Mouse (Mus musculus) hindbrain, embryonic 14.5 days (tissue): ENCODE data around the gene Vmn1r35. TPM values are rescaled to one million over a fixed set of nuclear protein-coding genes. Genes with fewer than 3 reads are reported as not detected.
"Not testable (repeated sequence)": the region's sequence is repeated elsewhere in the genome, so short reads cannot be mapped to it uniquely, and the experiment has no call there.

Experiments used
- ATAC-seq: fragments of 200-750 bp; cut with Nextera tagmentation; 2 replicates; pipeline ENCODE4 v1.8.0; 2017; ENCODE audit warnings: moderate number of reproducible peaks, mild to moderate bottlenecking, moderate TSS enrichment, moderate library complexity; ENCODE audit not compliant: low FRiP score
- DNase-seq: peaks from one replicate; pipeline ENCODE4 v3.0.0-alpha.2; 2015; ENCODE audit warnings: low spot score
- H3K27ac ChIP-seq: fragments of 300-500 bp; sonication (generic); 2 replicates; pipeline ENCODE4 v1.5.1; 2014; ENCODE audit warnings: mild to moderate bottlenecking, moderate library complexity
- H3K27me3 ChIP-seq: fragments of 300-500 bp; sonication (generic); 2 replicates; pipeline ENCODE4 v1.6.1; 2014; ENCODE audit warnings: mild to moderate bottlenecking, low read length, mixed read lengths; ENCODE audit not compliant: control insufficient read depth, insufficient read depth
- H3K36me3 ChIP-seq: fragments of 300-500 bp; sonication (generic); replicated peaks from 2 replicates; pipeline ENCODE4 v1.6.1; 2014; ENCODE audit not compliant: control insufficient read depth, insufficient read depth
- H3K4me1 ChIP-seq: fragments of 300-500 bp; sonication (generic); replicated peaks from 2 replicates; pipeline ENCODE4 v1.6.1; 2014; ENCODE audit warnings: antibody characterized with exemption, low read length, mixed read lengths; ENCODE audit not compliant: control insufficient read depth, insufficient read depth
- H3K4me2 ChIP-seq: fragments of 300-500 bp; sonication (generic); replicated peaks from 2 replicates; pipeline ENCODE4 v1.6.1; 2014; ENCODE audit warnings: mild to moderate bottlenecking, moderate library complexity
- H3K4me3 ChIP-seq: fragments of 300-500 bp; sonication (generic); replicated peaks from 2 replicates; pipeline ENCODE4 v1.5.1; 2014; ENCODE audit warnings: mild to moderate bottlenecking, low read length
- H3K9ac ChIP-seq: fragments of 300-500 bp; sonication (generic); 2 replicates; pipeline ENCODE4 v1.6.1; 2014
- H3K9me3 ChIP-seq: fragments of 300-500 bp; sonication (generic); 2 replicates; pipeline ENCODE4 v1.6.1; 2016; ENCODE audit warnings: low read length; ENCODE audit not compliant: control insufficient read depth
- WGBS: fragments of 180-500 bp; shearing (Covaris S2); extraction: QIAGEN DNeasy Blood & Tissue Kit; methylation state at CpG from one replicate; pipeline ENCODE4 v1.1.7; 2014; 5-methylcytosine and 5-hydroxymethylcytosine counted together
- polyA plus RNA-seq: library from polyadenylated mRNA; unstranded; fragments of >200 nt; fragmentation: Nextera tagmentation; extraction: Ambion mirVana; gene quantifications from 2 replicates; pipeline ENCODE4 v1.2.1, GENCODE M21; 2014

Vmn1r35 gene
- polyA plus RNA-seq: not detected in 2 replicates

- DNase-seq (no peak), ATAC-seq (no peak)
- no peaks in the 10 kb centered on the region for H3K27me3 ChIP-seq
- H3K36me3 ChIP-seq: no peaks in the 10 kb centered on the region
- no peak within 1 kb of the TSS for H3K4me2 ChIP-seq
- H3K9ac ChIP-seq: no peak within 1 kb of the TSS
- H3K4me1 ChIP-seq: no peaks in the 10 kb centered on the region
- WGBS: 89% methylated on average over 3 of the region's 3 CpGs
- H3K27ac ChIP-seq: no peak within 1 kb of the TSS
- H3K9me3 ChIP-seq: no peaks in the 10 kb centered on the region
- H3K4me3 ChIP-seq: no peak within 1 kb of the TSS
These were observed at the start of gene Vmn1r35 for GRCm38 (mm10) chr6:66685806-66686205. Gene Vmn1r35 (minus strand): TSS chr6:66685906.

DNA sequence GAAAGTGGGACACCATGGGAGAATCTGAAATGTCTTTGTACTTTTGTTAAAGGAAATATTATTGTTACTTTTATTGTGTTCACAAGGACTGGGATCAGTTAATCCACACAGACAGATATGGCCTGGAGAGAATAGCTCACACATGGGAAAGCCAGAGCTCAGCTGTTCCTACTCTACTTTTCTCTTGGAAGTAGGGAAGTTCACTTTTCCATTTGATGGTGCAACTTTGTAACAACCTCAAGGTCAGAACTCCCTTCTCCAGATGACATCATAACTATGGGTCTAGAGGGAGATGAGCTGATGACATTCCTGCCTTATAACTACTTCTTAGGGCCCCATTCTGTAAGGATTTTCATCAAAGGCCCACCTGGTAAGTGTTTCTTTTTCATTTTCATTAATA, 43.4 kb upstream of the Vmn1r35 start, which contains the start of gene Vmn1r37:
Gene Vmn1r37, plus strand, starts transcription at position 301 of the 400 bp plus-strand sequence.
- H3K4me3 ChIP-seq, ATAC-seq, H3K36me3 ChIP-seq, H3K4me1 ChIP-seq, H3K27me3 ChIP-seq, H3K9me3 ChIP-seq, H3K9ac ChIP-seq, DNase-seq, H3K27ac ChIP-seq, H3K4me2 ChIP-seq: not testable (repeated sequence)

DNA sequence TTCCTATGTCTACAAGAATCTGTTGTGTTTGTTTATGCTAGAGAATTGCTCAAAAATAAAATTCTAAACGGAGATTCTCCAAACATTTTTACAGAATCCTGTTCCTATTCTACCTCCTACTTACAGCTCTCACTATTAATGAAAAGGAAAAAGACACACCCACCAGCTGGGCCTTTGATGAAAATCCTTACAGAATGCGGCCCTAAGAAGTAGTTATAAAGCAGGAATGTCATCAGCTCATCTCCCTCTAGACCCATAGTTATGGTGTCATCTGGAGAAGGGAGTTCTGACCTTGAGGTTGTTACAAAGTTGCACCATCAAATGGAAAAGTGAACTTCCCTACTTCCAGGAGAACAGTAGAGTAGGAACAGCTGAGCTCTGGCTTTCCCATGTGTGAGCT, 33.4 kb upstream of the Vmn1r35 start, which contains the start of gene Vmn1r36:
Gene Vmn1r36, minus strand, starts transcription at position 101 of the 400 bp plus-strand sequence.
- H3K27ac ChIP-seq, H3K36me3 ChIP-seq, H3K9ac ChIP-seq, H3K27me3 ChIP-seq, H3K4me3 ChIP-seq, ATAC-seq, H3K4me1 ChIP-seq, H3K9me3 ChIP-seq, H3K4me2 ChIP-seq, DNase-seq: not testable (repeated sequence)
- WGBS: 79% methylated on average over 2 of the region's 2 CpGs

DNA sequence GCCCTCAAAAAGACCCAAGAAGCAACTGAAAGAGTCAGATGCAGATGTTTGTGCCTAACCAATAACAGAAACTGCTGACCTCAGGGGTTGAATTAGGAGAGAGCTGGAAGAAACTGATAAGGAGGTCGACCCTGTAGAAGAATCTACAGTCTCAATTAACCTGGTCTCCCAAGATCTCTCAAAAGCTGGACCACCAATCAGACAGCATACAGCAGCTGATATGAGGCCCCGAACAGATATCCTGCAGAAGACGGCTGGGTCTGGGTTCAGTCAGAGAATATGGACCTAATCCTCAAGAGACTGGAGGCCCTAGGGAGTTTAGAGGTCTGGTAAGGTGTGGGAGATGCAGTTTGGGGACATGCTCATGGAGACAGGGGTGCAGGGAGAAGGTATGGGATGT, 28.1 kb upstream of the Vmn1r35 start:
- ATAC-seq (no peak), DNase-seq (no peak)
- Histone ChIP-seq H3K36me3 (no peaks in the 10 kb centered on the region), H3K9ac (no peak overlapping the region), H3K4me3 (no peak overlapping the region), H3K27me3 (no peaks in the 10 kb centered on the region), H3K4me2 (no peak overlapping the region), H3K9me3 (no peaks in the 10 kb centered on the region), H3K27ac (no peak overlapping the region), H3K4me1 (no peaks in the 10 kb centered on the region)
- 83% methylated on average over 3 of the region's 3 CpGs for WGBS

DNA sequence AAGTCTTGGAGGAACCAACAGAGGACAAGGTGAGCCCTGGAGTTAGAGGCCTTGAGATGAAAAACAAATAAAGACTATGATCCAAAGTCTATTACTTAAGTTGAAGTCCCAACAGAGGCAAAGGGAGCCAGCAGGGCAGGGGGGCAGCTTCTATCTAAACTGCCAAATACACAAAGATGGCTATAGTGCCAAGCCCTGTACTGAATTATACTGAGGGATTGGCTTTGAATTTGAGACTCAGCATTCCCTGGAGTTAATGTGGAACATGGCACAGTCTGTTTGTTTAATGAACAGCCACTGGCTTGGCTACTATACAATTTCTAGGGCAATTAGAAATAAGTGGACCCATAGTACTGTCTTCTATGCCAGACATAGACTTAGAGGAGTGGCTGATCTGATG, 23.2 kb upstream of the Vmn1r35 start:
- H3K27me3 ChIP-seq: no peaks in the 10 kb centered on the region
- no peak overlapping the region for H3K4me2 ChIP-seq
- ATAC-seq (no peak), DNase-seq (no peak)
- no peaks in the 10 kb centered on the region for H3K4me1 ChIP-seq
- no peaks in the 10 kb centered on the region for H3K9me3 ChIP-seq
- H3K9ac ChIP-seq: no peak overlapping the region
- no peaks in the 10 kb centered on the region for H3K36me3 ChIP-seq
- no peak overlapping the region for H3K4me3 ChIP-seq
- H3K27ac ChIP-seq: no peak overlapping the region

GRCm38 (mm10) chr6:66643779-66644178, 41.9 kb downstream of the Vmn1r35 start, which contains the start of gene Vmn1r34:
Gene Vmn1r34 (minus strand): TSS chr6:66643879.
- Histone ChIP-seq H3K4me3 (no peak within 1 kb of the TSS), H3K4me2 (no peak within 1 kb of the TSS), H3K9ac (no peak within 1 kb of the TSS), H3K27ac (no peak within 1 kb of the TSS), H3K36me3 (no peaks in the 10 kb centered on the region), H3K27me3 (no peaks in the 10 kb centered on the region), H3K9me3 (no peaks in the 10 kb centered on the region), H3K4me1 (no peaks in the 10 kb centered on the region)
- 97% methylated on average over 1 of the region's 1 CpGs for WGBS
- DNase-seq (no peak), ATAC-seq (no peak)

Other genes with a start within 250 kb of the Vmn1r35 start
- 17.2 and 18.8 TPM in 2 replicates for gene Mad2l1, start 150.5 kb downstream of the Vmn1r35 start, polyA plus RNA-seq
- gene Vmn1r32, start 125.8 kb downstream of the Vmn1r35 start, polyA plus RNA-seq: 0.10 TPM in 1 of 2 replicates, not detected in the other
- gene Vmn1r33, start 67.6 kb downstream of the Vmn1r35 start, polyA plus RNA-seq: not detected in 2 replicates
- gene Vmn1r34, start 42.0 kb downstream of the Vmn1r35 start, polyA plus RNA-seq: not detected in 2 replicates
- gene Vmn1r36, start 33.3 kb upstream of the Vmn1r35 start, polyA plus RNA-seq: not detected in 2 replicates
- gene Vmn1r37, start 43.5 kb upstream of the Vmn1r35 start, polyA plus RNA-seq: not detected in 2 replicates
- not detected in 2 replicates for gene Vmn1r38, start 96.7 kb upstream of the Vmn1r35 start, polyA plus RNA-seq
- not detected in 2 replicates for gene Vmn1r39, start 124.7 kb upstream of the Vmn1r35 start, polyA plus RNA-seq
- 71.2 and 83.5 TPM in 2 replicates for gene Gng12, start 210.5 kb upstream of the Vmn1r35 start, polyA plus RNA-seq